Mouse (Mus musculus) left cerebral cortex, postnatal 14 days (tissue): Measurements from ENCODE around the gene Cckbr. TPM values are rescaled to one million over a fixed set of nuclear protein-coding genes. Genes with fewer than 3 reads are reported as not detected.

ENCODE experiments used
- DNase-seq, 2 experiments: peaks; one replicate each; pipeline ENCODE4 v3.0.0; 2021 to 2022; ENCODE audit warnings: low spot score in 2 of 2, mixed read lengths in 1 of 2
- intact Hi-C: fragments of 180-260 bp; cut with DNase I; formaldehyde crosslinking; loops from one replicate; pipeline ENCODE4 v1.15.1; 2025
- total RNA-seq, 2 experiments: library from RNA; stranded (reverse); gene quantifications; 2 replicates each; pipeline ENCODE4 v1.2.3; 2021

Cckbr gene
- total RNA-seq, 2 experiments from 2014 or later, result 56.6 to 62.4 TPM

DNA sequence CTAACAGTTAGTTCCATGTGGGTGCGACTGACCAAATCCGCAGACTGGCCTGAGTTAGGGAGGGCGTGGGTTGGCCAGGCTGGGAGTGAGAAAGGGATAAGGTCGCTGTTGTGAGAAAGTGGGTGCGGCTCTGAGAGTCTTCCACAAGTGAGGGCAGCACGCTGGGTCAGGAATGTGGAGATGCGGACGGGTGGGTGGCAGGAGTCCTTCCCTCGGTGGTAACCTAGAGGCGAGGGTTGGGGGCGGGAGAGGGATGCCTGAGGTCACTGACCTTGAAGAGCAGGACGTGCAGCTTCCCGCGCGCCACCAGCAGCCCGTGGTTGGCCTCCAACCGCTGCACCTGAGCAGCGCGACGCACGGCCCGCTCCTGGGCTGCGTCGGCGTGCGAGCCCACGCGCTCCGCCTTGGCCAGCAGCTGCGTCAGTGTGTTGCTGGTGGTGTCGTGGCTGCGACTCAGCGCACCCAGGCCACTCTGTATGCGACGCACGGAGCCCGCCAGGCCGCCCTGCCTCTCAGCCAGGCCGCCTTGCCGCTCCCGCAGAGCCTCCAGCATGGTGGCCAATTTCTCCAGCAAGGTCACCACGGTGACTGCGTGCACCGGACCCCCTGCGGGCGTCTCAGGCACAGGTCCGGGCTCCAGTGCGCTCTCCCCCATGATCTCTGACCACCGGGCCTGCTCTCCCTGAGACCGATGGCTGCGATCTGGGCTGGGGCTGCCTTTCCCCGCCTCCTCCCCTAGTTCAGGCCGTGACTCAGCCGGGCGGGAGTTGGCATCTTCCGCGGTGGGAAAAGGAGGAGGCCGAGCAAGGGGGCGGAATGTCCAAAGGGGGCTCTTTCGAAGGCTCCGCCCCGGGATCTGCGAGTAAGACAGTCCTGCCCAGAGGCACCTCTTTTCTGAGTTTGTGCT, 56.2 kb downstream of the Cckbr start, which contains the start of gene Cavin3:
TSS of gene Cavin3 (minus strand) at position 796 of the 907 bp plus-strand sequence.
- peak; percentile 48 to 51 for DNase-seq
- intact Hi-C loops, result loop anchor here (5.0 kb wide), 1 partner anchor 36 kb away; no protein-coding TSS in a partner anchor

DNA sequence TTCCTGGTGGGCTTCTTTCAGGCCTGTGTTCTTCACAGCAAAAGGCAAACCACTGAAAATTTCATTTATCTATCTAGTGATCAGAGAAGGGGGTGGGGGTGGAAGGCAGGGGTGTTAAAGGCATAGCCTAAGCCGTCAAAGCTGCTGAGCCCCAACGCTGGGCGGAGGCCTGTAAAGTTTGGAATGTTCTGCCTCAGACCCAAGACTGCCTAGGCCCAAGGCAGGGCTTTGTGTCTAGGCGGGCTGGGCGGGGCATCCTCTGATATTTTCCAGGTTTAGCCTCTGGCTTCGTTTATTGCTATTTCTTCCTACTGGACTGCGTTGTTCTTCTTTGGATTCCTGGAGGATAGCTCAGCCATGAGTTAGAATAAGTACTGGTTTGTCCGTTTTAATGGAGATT, 56.9 kb downstream of the Cckbr start:
- DNase-seq, result no peak
- intact Hi-C loops, result loop anchor here (5.0 kb wide), 1 partner anchor 35 kb away; no protein-coding TSS in a partner anchor

DNA sequence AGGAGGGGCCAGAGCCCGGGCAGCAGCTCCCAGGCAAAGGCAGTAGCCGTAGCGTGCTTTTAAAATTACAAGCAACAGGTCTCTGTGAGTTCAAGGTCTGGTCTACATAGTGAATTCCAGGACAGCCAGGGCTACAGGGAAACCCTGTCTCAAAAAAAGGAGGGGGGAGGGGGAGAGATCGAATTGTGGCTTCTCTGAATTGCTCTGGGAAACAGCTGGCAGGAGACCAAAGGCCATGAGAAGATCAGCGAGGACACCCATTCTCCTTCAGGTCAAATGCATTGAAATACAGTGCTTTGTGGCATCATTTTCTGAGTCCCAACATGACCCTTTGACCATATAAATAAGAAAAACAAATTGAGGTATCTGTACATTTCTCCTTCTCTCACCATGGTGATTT, 59.5 kb downstream of the Cckbr start:
- intact Hi-C loops, result no loop called here
- DNase-seq, result no peak

DNA sequence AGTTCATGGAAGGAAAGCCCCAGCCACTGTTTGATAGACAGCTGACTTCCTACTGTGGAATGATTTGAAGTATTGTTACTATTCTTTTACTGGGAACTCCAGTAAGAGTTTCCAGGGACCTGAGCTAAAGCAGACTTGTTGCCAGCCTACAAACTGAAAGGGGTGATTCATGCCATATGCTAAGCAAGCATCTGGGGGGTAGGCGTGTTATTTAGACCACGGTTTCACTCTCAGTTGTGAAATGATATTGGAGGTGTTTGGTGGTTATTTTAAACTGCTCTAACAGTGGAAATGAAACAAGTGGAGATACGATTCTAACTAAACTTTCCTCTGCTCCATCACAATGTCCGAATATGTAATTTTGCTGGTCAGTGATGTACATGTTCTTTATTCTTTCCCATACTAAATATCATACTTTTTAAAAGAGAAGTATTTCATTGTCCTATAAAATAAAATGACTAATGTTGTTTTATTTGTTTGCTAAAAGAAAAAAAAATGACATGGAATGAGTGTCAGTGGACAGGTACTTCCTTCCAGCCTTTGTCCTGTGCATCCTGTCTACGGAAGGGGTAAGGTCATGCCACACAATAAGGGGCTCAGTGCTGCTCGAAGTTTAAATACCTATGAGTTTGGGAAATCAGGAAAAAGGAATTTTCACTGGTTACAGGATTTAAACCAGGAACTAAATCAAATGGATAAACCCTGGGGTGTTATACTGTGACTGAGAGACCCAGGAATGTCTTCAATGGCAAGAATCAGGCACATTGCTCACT, 61.8 kb downstream of the Cckbr start:
- DNase-seq, result peak; percentile 81
- intact Hi-C loops, result no loop called here

DNA sequence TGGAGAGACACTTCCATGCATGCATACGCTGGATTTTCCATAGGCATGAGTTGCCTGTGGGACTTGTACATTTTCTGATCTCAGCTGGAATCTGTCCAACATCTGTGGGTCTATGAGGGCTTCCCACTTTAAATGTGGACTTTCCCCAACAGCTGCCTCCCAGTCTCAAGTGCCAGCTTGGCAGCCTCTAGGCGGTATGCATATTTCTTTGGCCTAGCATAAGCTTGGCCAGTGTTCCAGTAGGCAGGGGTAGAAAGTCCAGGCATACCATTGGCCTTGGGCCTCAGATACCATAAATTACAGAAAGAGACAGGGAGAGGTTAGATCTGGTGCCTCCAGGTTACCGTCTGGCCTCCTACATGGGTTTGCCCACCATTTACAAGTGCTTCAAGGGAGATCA, 72.3 kb downstream of the Cckbr start:
- no peak for DNase-seq
- intact Hi-C loops, result no loop called here

DNA sequence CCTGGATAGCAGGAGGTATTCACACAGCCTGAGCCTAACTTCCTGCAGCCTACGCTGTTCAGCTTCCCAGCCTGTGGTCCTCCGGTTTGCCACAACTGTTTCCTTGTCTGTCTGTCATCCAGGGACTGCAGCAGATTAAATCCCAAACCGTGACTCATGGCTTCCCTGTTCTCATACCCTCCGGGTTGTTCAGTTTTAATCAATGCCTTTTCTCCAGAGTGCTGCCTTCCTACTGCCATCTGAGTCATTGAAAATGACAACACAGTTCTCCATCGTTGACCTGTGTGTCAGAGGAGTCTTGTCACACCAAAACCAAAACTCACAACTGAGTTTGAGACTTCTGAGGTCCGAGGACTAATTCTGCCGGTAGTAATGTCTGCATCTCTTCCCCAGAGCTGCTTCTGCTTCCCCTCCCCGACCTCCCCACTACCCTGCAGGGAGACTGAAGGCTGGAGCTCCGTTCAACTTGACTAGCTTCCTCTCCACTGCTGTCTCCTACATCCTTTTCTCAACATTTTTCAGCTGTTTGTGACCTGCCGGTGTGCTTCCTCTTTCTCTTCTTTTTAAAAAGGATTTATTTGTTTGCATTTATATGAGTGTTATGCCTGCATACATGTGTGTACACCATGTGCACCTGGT, 73.4 kb downstream of the Cckbr start:
- DNase-seq, result no peak
- intact Hi-C loops, result no loop called here

DNA sequence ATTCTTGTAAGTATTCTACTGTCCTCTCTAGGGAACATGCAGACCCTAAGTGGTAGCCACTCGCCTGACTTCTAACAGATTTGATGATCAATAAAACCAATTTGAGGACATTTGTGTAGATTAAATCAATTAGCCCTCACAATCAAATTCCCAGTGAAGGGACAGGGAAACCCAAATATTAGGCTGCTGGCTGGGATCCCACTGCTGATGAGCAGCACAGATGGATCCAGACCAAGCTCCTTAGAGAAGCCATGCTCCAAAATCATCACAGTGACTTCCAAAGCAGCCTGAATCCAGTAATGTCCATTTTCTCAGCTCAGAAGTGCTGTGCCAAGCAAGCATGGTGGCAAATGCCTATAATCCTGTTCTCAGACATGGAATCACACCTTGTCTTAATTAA, 74.1 kb downstream of the Cckbr start:
- DNase-seq, result no peak
- intact Hi-C loops, result no loop called here

DNA sequence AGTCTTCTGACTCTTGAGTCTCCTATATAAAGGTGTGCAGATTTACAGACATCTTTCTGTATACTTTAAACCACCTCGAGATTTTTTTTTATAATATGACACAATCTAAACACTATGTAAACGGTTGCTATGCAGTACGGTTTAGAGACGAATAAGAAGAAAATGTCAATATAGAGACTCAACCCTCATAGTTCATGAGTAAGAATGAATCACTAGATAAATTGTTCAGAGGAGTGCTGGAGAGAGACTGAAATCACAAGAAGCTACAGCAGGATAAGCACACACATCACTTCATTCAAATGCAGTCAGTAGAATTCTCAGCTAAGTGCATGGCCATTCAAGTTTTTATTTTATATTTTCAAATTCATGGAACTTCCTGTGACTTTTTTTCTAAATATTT, 76.5 kb downstream of the Cckbr start:
- no peak for DNase-seq
- intact Hi-C loops, result no loop called here

DNA sequence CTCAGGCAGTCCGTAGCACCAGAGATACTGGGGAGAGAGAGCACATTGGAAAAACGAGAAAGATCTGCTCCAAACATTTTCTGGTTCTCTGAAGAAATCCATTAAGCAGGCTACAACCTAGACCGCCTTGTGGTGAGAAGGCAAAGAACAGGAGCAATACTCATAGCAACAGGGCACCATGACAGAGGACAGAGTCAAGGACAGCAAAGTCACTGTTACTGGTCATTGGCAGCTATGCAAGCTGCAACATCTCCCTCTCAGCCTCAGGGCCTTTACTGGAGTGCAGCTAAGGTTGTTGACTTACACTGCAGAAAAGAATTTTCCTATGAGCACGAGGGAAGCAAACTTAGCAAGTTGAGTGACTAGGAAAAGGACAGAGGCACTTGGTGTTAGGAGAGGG, 81.7 kb downstream of the Cckbr start:
- intact Hi-C loops, result no loop called here
- DNase-seq, result no peak

DNA sequence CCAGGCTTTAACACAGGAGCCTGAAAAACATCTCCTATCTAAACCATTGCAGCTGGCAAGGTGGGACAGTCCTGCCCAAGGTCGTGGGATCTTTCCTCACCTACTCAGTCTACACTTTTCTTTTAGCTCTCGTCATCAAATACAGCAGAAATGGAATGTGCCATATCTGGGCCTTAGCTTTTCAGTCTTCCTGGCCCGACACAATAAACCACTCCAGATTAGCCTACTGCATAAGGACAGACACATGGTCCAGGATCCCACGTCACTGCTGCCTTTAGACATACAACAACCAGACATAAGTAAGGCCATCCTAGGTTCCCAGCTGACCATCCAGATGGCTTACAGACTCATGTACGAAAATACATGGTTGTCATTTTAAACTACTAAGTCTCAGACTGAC, 84.6 kb downstream of the Cckbr start:
- peak; percentile 40 to 62 for DNase-seq
- intact Hi-C loops, result no loop called here

DNA sequence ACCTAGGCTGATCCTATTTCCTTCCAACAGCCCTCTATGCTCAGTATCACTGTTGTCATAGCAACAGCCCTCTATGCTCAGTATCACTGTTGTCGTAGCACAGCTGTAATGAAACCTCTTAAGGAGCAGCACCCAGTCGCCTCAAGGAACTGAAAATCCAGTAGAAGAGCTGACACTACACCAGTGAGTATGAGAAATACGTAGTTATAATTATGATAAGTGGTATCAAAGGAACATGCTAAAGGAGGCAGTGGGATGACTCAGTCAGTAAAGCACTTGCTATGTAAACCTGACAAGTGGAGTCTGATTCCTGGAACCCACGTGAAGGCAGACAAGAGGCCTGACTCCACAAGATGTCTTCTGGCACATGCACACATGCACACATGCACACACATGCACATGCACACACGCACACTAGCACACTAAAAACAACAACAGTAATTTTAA, 88.3 kb downstream of the Cckbr start:
- intact Hi-C loops, result no loop called here

DNA sequence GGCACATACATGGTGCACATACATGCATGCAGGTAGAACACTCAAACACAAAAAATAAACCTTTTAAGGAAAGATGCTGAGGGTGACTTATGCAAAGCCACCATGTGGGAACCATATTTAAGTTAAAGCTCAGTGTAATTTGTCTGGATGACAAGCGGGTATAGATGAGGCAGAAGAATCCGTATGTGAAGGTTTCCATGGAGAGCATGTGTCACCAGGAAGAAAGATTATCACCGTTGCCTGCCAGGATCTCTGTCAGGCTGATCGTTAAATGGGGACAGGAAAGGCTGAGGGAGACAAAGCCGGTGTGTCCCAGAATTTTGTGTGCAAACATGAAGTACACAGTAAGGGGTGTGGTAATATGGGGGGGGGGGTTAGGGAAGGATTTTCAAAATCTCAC, 89.0 kb downstream of the Cckbr start:
- peak in 1 of 2 experiments; percentile 31 for DNase-seq
- intact Hi-C loops, result no loop called here

More for the DNA sequence above, 88.3 kb downstream of the Cckbr start:
- peak in 1 of 2 experiments; percentile 32 for DNase-seq

DNA sequence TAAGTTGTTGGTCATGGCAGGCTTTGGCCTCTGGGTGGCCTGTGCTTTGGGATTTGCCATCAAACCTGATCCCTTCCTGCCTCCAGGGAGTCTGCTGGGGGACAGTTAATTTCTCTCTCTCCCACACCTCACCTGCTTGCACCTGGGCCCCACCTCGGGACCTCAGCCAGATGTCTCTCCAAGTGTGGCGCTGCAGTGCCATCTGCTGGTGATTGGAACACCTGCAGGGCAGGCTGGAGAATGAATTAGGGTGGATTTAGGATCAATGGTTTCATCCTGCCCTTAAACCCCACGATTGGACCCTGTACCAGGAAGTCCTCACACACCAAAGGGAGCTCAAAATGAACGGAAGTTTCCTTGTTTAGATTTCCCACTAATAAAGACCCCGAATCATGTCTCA, 89.6 kb downstream of the Cckbr start:
- intact Hi-C loops, result loop anchor here (5.0 kb wide), 2 partner anchors 33 to 103 kb away; partner anchors contain the start of gene Cavin3
- peak; percentile 45 to 71 for DNase-seq

DNA sequence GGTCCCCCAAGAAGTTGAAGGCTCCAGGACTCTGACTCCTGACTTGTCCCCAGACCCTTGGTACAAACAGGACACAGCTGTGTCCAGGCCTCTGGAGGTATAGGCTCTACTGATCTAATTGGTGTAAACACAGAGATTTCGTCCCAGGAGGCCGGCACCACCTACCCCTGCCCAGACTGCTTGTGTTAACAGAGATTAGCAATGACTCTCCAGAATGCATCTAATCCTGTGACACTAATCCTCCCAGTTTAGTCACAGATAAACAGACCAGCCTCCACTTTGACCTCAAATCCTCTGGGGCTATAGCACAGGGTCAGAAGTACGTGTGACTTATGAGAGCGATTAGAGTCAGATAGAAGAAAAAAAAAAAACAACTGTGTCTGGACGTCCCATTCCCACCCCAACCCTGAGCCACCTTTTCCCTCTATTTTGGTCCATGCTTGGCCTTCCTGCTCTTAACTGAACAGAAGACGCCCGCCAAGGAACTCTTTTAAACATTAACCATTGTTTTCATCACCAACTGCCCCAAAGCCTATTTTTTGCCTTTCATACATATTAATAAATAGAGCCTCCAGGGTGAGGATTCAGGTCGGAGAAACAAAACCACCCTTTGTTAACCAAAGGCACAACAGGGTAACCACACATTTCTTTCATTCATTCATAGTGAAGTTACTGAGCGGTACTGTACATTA, 91.3 kb downstream of the Cckbr start:
- no peak for DNase-seq
- intact Hi-C loops, result loop anchor here (5.0 kb wide), 2 partner anchors 35 to 105 kb away; partner anchors contain the start of gene Cavin3

DNA sequence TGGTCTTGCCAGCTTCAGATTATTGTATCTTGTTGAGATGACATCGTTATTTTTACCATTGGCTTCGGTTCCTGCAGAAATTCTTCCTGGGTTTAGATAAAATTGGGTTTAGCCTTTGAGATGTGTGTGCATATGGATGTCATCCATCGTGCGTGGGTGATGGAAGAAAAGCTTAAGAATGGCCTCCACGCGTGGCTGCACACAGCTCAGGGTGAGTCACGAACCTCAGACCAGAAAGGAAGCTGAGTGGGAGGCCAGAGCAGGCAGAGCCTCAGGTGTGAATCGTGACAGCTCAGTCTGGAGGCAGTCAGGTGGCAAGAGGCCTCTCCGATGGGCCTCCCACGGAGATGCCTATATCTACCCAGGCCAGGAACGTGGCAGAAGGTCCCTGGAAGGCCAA, 93.8 kb downstream of the Cckbr start:
- intact Hi-C loops, result loop anchor here (5.0 kb wide), 2 partner anchors 37 to 107 kb away; partner anchors contain the start of gene Cavin3
- peak; percentile 79 to 94 for DNase-seq

DNA sequence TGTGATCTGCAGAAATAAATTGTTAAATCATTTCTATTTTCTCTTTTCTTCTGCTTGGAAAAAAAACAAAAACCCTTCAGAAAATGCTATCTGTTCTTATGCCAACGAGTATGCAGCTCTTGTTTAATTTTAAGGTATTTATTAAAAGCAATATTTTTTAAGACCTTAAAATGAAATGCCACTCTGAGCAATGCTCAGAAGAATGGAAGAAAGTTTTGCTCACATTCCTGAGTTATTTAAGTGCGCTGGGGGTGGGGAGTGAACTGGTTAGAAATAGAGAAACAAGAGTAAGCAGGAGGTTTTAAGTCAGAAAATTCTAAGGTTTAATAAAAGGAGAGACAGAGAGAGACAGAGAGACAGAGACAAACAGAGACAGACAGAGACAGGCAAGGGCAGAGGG, 94.2 kb downstream of the Cckbr start:
- intact Hi-C loops, result loop anchor here (5.0 kb wide), 2 partner anchors 37 to 107 kb away; partner anchors contain the start of gene Cavin3

DNA sequence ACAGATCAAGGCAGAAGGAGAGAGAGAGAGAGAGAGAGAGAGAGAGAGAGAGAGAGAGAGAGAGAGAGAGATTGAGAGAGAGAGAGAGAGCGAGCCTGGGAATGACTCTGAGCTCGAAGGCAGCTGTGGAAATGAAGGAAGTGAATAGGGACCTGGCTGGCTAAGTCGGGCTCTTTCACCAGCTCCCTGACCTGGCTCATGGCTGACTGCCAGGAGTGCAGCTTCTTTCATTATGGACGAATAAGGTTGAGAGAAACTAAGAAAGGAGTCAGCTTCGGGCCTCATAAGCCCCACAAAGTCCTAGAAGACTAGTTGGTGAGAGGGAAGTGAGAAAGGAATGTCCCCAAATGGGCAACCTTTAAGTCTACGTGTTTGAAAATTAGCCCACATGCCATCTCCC, 94.7 kb downstream of the Cckbr start:
- DNase-seq, result no peak
- intact Hi-C loops, result no loop called here

More for the DNA sequence above, 94.2 kb downstream of the Cckbr start:
- peak; percentile 42 to 51 for DNase-seq
